Mouse (Mus musculus) CH12.LX (cell line): ENCODE measurements around the gene Usp30. TPM values are rescaled to one million over a fixed set of nuclear protein-coding genes. Genes with fewer than 3 reads are reported as not detected.
A peak's percentile ranks its signal among the peaks of the same experiment; 100 is the strongest.

Experiments
- DNase-seq: peaks from one replicate; pipeline ENCODE4 v3.0.0-alpha.2; 2013; ENCODE audit errors: extremely low read depth
- H3K27ac ChIP-seq: 2 replicates; pipeline ENCODE4 v1.5.1; 2012; ENCODE audit warnings: low read depth, mild to moderate bottlenecking, control low read depth, moderate library complexity; ENCODE audit not compliant: insufficient read depth
- H3K27me3 ChIP-seq: replicated peaks from 2 replicates; pipeline ENCODE3; 2012; ENCODE audit warnings: inconsistent platforms
- H3K36me3 ChIP-seq, 2 experiments: replicated peaks in 1 of 2; 2 replicates each; pipeline versions ENCODE3 to v1.6.1; 2012; ENCODE audit warnings: inconsistent platforms in 1 of 2, low read length in 1 of 2, mild to moderate bottlenecking in 1 of 2, mixed read lengths in 1 of 2, moderate library complexity in 1 of 2; ENCODE audit not compliant: control insufficient read depth in 1 of 2, insufficient read depth in 1 of 2
- H3K4me1 ChIP-seq, 2 experiments: 2 replicates each; pipeline ENCODE4 v1.6.1; 2012; ENCODE audit warnings: inconsistent platforms in 1 of 2, moderate library complexity in 1 of 2; ENCODE audit not compliant: insufficient read depth in 2 of 2, control insufficient read depth in 1 of 2
- H3K4me2 ChIP-seq: 2 replicates; pipeline ENCODE4 v1.6.1; 2012; ENCODE audit warnings: low read depth, mild to moderate bottlenecking, control low read depth; ENCODE audit not compliant: poor library complexity, insufficient read depth, severe bottlenecking
- H3K4me3 ChIP-seq, 3 experiments: fragments of 150-350 bp in 1 of 3; sonication (generic) in 1 of 3; replicated peaks in 1 of 3; 2 replicates each; pipeline versions ENCODE3 to v1.5.1; 2011 to 2012; ENCODE audit warnings: low read depth in 2 of 3, low read length in 2 of 3, mild to moderate bottlenecking in 2 of 3, moderate library complexity in 2 of 3, control low read depth in 1 of 3, improper control_type of control experiment in 1 of 3, inconsistent platforms in 1 of 3, mixed read lengths in 1 of 3; ENCODE audit not compliant: poor library complexity in 1 of 3
- H3K79me2 ChIP-seq: replicated peaks from 2 replicates; pipeline ENCODE4 v1.6.1; 2012; ENCODE audit warnings: mild to moderate bottlenecking, moderate library complexity; ENCODE audit not compliant: control insufficient read depth, poor library complexity, insufficient read depth, severe bottlenecking; ENCODE audit errors: extremely low read depth
- H3K9ac ChIP-seq: 2 replicates; pipeline ENCODE4 v1.6.1; 2012; ENCODE audit warnings: low read depth, mild to moderate bottlenecking, control low read depth, moderate library complexity; ENCODE audit not compliant: insufficient read depth
- H3K9me3 ChIP-seq: replicated peaks from 2 replicates; pipeline ENCODE3; 2012; ENCODE audit warnings: low read length, inconsistent platforms, mixed read lengths
- BHLHE40 ChIP-seq: IDR thresholded peaks from 2 replicates; pipeline ENCODE4 v1.6.1; 2011; ENCODE audit warnings: mild to moderate bottlenecking, low read depth, low read length, improper control_type of control experiment
- CHD1 ChIP-seq: IDR thresholded peaks from 2 replicates; pipeline ENCODE4 v1.6.1; 2012; ENCODE audit warnings: low read depth, low read length, improper control_type of control experiment, inconsistent platforms
- CHD2 ChIP-seq: IDR thresholded peaks from 2 replicates; pipeline ENCODE4 v1.6.1; 2011; ENCODE audit warnings: low read length, improper control_type of control experiment
- CTCF ChIP-seq, 2 experiments: IDR thresholded peaks in 1 of 2; conservative IDR thresholded peaks in 1 of 2; 2 replicates each; pipeline ENCODE4 v1.5.1; 2011 to 2012; ENCODE audit warnings: low read depth in 2 of 2, low read length in 2 of 2, improper control_type of control experiment in 1 of 2, inconsistent platforms in 1 of 2, mild to moderate bottlenecking in 1 of 2, moderate library complexity in 1 of 2
- E2F4 ChIP-seq: IDR thresholded peaks from 2 replicates; pipeline ENCODE4 v1.6.1; 2011; ENCODE audit warnings: low read depth, low read length, improper control_type of control experiment; ENCODE audit not compliant: insufficient replicate concordance
- ETS1 ChIP-seq: conservative IDR thresholded peaks from 2 replicates; pipeline ENCODE4 v1.6.1; 2012; ENCODE audit warnings: low read depth, mild to moderate bottlenecking, inconsistent platforms, low read length, improper control_type of control experiment, moderate library complexity
- GABPA ChIP-seq: IDR thresholded peaks from 2 replicates; pipeline ENCODE4 v1.6.1; 2012; ENCODE audit warnings: low read depth, low read length, improper control_type of control experiment, inconsistent platforms; ENCODE audit not compliant: insufficient replicate concordance
- IRF4 ChIP-seq: IDR thresholded peaks from 2 replicates; pipeline ENCODE4 v1.6.1; 2014; ENCODE audit warnings: low read depth, mild to moderate bottlenecking, inconsistent platforms, low read length, improper control_type of control experiment
- JUN ChIP-seq: IDR thresholded peaks from 2 replicates; pipeline ENCODE4 v1.6.1; 2011; ENCODE audit warnings: low read depth, mild to moderate bottlenecking, low read length, improper control_type of control experiment, moderate library complexity; ENCODE audit not compliant: insufficient read depth
- JUND ChIP-seq: conservative IDR thresholded peaks from 2 replicates; pipeline ENCODE4 v1.6.1; 2011; ENCODE audit warnings: low read depth, low read length, improper control_type of control experiment
- KAT2A ChIP-seq: IDR thresholded peaks from 2 replicates; pipeline ENCODE4 v1.6.1; 2012; ENCODE audit warnings: low read length, improper control_type of control experiment, inconsistent platforms; ENCODE audit not compliant: insufficient replicate concordance
- MAFK ChIP-seq: IDR thresholded peaks from 2 replicates; pipeline ENCODE4 v1.6.1; 2011; ENCODE audit warnings: low read length, improper control_type of control experiment; ENCODE audit not compliant: insufficient replicate concordance
- MAX ChIP-seq: IDR thresholded peaks from 2 replicates; pipeline ENCODE4 v1.6.1; 2011; ENCODE audit warnings: low read length, improper control_type of control experiment
- MAZ ChIP-seq: IDR thresholded peaks from 2 replicates; pipeline ENCODE4 v1.6.1; 2012; ENCODE audit warnings: low read depth, mild to moderate bottlenecking, inconsistent platforms, low read length, improper control_type of control experiment, moderate library complexity
- MEF2A ChIP-seq: IDR thresholded peaks from 2 replicates; pipeline ENCODE4 v1.6.1; 2014; ENCODE audit warnings: low read depth, mild to moderate bottlenecking, inconsistent platforms, low read length, improper control_type of control experiment, borderline replicate concordance
- MXI1 ChIP-seq: IDR thresholded peaks from 2 replicates; pipeline ENCODE4 v1.6.1; 2011; ENCODE audit warnings: mild to moderate bottlenecking, low read depth, low read length, improper control_type of control experiment
- MYC ChIP-seq: IDR thresholded peaks from 2 replicates; pipeline ENCODE4 v1.6.1; 2011; ENCODE audit warnings: low read depth, mild to moderate bottlenecking, improper control_type of control experiment, low read length
- NELFE ChIP-seq: IDR thresholded peaks from 2 replicates; pipeline ENCODE4 v1.6.1; 2011; ENCODE audit warnings: low read depth, low read length, improper control_type of control experiment
- NRF1 ChIP-seq: IDR thresholded peaks from 2 replicates; pipeline ENCODE4 v1.6.1; 2014; ENCODE audit warnings: low read depth, mild to moderate bottlenecking, inconsistent platforms, low read length, improper control_type of control experiment, moderate library complexity
- PAX5 ChIP-seq: IDR thresholded peaks from 2 replicates; pipeline ENCODE4 v1.6.1; 2012; ENCODE audit warnings: low read length, inconsistent platforms, mixed read lengths
- POLR2A ChIP-seq: IDR thresholded peaks from 2 replicates; pipeline ENCODE4 v1.6.1; 2011; ENCODE audit warnings: low read depth, mild to moderate bottlenecking, improper control_type of control experiment, low read length
- RCOR1 ChIP-seq: conservative IDR thresholded peaks from 2 replicates; pipeline ENCODE4 v1.6.1; 2012; ENCODE audit warnings: low read depth, mild to moderate bottlenecking, inconsistent platforms, low read length, improper control_type of control experiment
- SIN3A ChIP-seq: IDR thresholded peaks from 2 replicates; pipeline ENCODE4 v1.6.1; 2012; ENCODE audit warnings: low read length, improper control_type of control experiment, inconsistent platforms
- SMC3 ChIP-seq: IDR thresholded peaks from 2 replicates; pipeline ENCODE4 v1.6.1; 2011; ENCODE audit warnings: low read depth, low read length, improper control_type of control experiment
- TBP ChIP-seq: conservative IDR thresholded peaks from 2 replicates; pipeline ENCODE4 v1.6.1; 2011; ENCODE audit warnings: low read depth, low read length, improper control_type of control experiment
- UBTF ChIP-seq: IDR thresholded peaks from 2 replicates; pipeline ENCODE4 v1.6.1; 2012; ENCODE audit warnings: low read depth, mild to moderate bottlenecking, inconsistent platforms, low read length, improper control_type of control experiment, moderate library complexity
- USF1 ChIP-seq: IDR thresholded peaks from 2 replicates; pipeline ENCODE4 v1.6.1; 2014; ENCODE audit warnings: low read depth, mild to moderate bottlenecking, inconsistent platforms, low read length, improper control_type of control experiment
- ZC3H11A ChIP-seq: IDR thresholded peaks from 2 replicates; pipeline ENCODE4 v1.6.1; 2012; ENCODE audit warnings: low read depth, mild to moderate bottlenecking, inconsistent platforms, low read length, improper control_type of control experiment
- ZKSCAN1 ChIP-seq: IDR thresholded peaks from 2 replicates; pipeline ENCODE4 v1.6.1; 2012; ENCODE audit warnings: low read depth, inconsistent platforms, low read length, improper control_type of control experiment, borderline replicate concordance
- ZMIZ1 ChIP-seq: IDR thresholded peaks from 2 replicates; pipeline ENCODE4 v1.6.1; 2012; ENCODE audit warnings: low read depth, mild to moderate bottlenecking, inconsistent platforms, low read length, improper control_type of control experiment
- ZNF384 ChIP-seq: IDR thresholded peaks from 2 replicates; pipeline ENCODE4 v1.6.1; 2012; ENCODE audit warnings: low read depth, low read length, improper control_type of control experiment, inconsistent platforms
- dilution Hi-C: fragments of 300-500 bp; cut with MboI; formaldehyde crosslinking; loops from 2 replicates; pipeline ENCODE4 v1.14.3; 2020; ENCODE audit warnings: low sequenced_read_pairs; ENCODE audit not compliant: extremely low pct_unique_long_range_greater_than_20kb, extremely low pct_ligation_motif_present
- in situ Hi-C: fragments of 300-500 bp; cut with MboI; formaldehyde crosslinking; loops from 3 replicates; pipeline ENCODE4 v1.14.3; 2019; ENCODE audit warnings: low sequenced_read_pairs, low pct_ligation_motif_present, low pct_unique_long_range_greater_than_20kb, mixed read lengths
- polyA plus RNA-seq: library from polyadenylated mRNA; unstranded; fragments of >175 nt; gene quantifications from 2 replicates; pipeline ENCODE4 v1.2.1, GENCODE M21; 2012; ENCODE audit warnings: low read depth; ENCODE audit not compliant: insufficient read length
- total RNA-seq, 2 experiments: library from RNA; depleted of rRNA; stranded (reverse); fragments of 300-350 nt in 1 of 2; fragments of >200 nt in 1 of 2; gene quantifications; 2 replicates each; pipeline ENCODE4 v1.2.3; 2012 to 2014

Gene Usp30
- total and polyA plus RNA-seq, 3 experiments: 13.0 to 15.5 (median 14.5) TPM

GRCm38 (mm10) chr5:114057129-114057731 lies 8.0 kb upstream of the Usp30 start:
- H3K9ac ChIP-seq: no peak overlapping the region
- no peaks in the 10 kb centered on the region for H3K36me3 ChIP-seq
- TF ChIP-seq MAX: no peak
- TF ChIP-seq GABPA: no peak
- TF ChIP-seq ZC3H11A: no peak
- TF ChIP-seq NELFE: no peak
- no peak for TF ChIP-seq CHD1
- TF ChIP-seq UBTF: no peak
- no peak for TF ChIP-seq TBP
- TF ChIP-seq E2F4: no peak
- no peak for TF ChIP-seq BHLHE40
- TF ChIP-seq JUN: no peak
- TF ChIP-seq, all 38 proteins: peak for 0
- in situ Hi-C loops: no loop called here
- dilution Hi-C loops: no loop called here
- Histone ChIP-seq H3K9me3 (peaks cover 9% of the 10 kb centered on the region), H3K79me2 (no peaks in the 10 kb centered on the region), H3K27ac (no peak overlapping the region), H3K4me1 (peaks cover 0 to 18% of the 10 kb centered on the region in 2 experiments; a peak in 3 of 4 replicates), H3K4me3 (no peak overlapping the region), H3K27me3 (no peaks in the 10 kb centered on the region), H3K4me2 (no peak overlapping the region)
- no peak for DNase-seq

- H3K4me2 ChIP-seq: peak overlapping the region; percentile 30; the same call in 1 of the 2 replicates
- H3K27ac ChIP-seq: peak overlapping the region; percentile 80
- peaks cover 0 to 7% of the 10 kb centered on the region in 2 experiments for H3K36me3 ChIP-seq
- no peak overlapping the region for H3K4me3 ChIP-seq
- H3K4me1 ChIP-seq: peaks cover 20 to 54% of the 10 kb centered on the region in 2 experiments
- dilution Hi-C loops: no loop called here
- peak overlapping the region; percentile 50 for H3K9ac ChIP-seq
- H3K27me3 ChIP-seq: no peaks in the 10 kb centered on the region
- DNase-seq: peak; percentile 91
- in situ Hi-C loops: no loop called here
- H3K79me2 ChIP-seq: no peaks in the 10 kb centered on the region
- peaks cover 9% of the 10 kb centered on the region for H3K9me3 ChIP-seq
- TF ChIP-seq SIN3A: no peak; the same call in 1 of the 2 replicates
- no peak for TF ChIP-seq ZMIZ1
- TF ChIP-seq RCOR1: no peak
- no peak for TF ChIP-seq ZC3H11A
- no peak; the same call in 1 of the 2 replicates for TF ChIP-seq UBTF
- TF ChIP-seq MAFK: no peak
- no peak for TF ChIP-seq ZNF384
- TF ChIP-seq MAZ: peak; percentile 90
- TF ChIP-seq NELFE: no peak
- TF ChIP-seq NRF1: peak; percentile 76
- no peak for TF ChIP-seq USF1
- TF ChIP-seq MAX: peak; percentile 37; the same call in 1 of the 2 replicates
- TF ChIP-seq KAT2A: no peak
- no peak for TF ChIP-seq PAX5
- TF ChIP-seq CTCF (conservative IDR thresholded peaks at IDR 0.05 in 1 of 2, IDR thresholded peaks at IDR 0.05 in 1 of 2; ENCODE audit: low read depth in 2 of 2, low read length in 2 of 2): peak in 1 of 2 experiments; percentile 39; a peak in 2 of 4 replicates
- TF ChIP-seq BHLHE40: peak; percentile 75
- peak; percentile 4; the same call in 1 of the 2 replicates for TF ChIP-seq SMC3
- peak; percentile 74 for TF ChIP-seq JUND
- peak; percentile 97 for TF ChIP-seq IRF4
- TF ChIP-seq MEF2A: peak; percentile 82
- no peak for TF ChIP-seq TBP
- no peak for TF ChIP-seq GABPA
- TF ChIP-seq CHD2: no peak
- no peak for TF ChIP-seq MXI1
- TF ChIP-seq MYC: no peak
- peak; percentile 87 for TF ChIP-seq ETS1
- no peak for TF ChIP-seq ZKSCAN1
- peak; percentile 39; the same call in 1 of the 2 replicates for TF ChIP-seq POLR2A
Observed at GRCm38 (mm10) chr5:114061675-114062074, 3.6 kb upstream of the Usp30 start.
